Mouse (Mus musculus): ENCODE measurements around the gene Irf2bp1. TPM values are rescaled to one million over a fixed set of nuclear protein-coding genes. Genes with fewer than 3 reads are reported as not detected.

Gene Irf2bp1
- 39.4 TPM for polyA plus RNA-seq (2012; fragmentation: generic; extraction: Trizol)
- long read RNA-seq, experiment 1, transcript Irf2bp1-201 (1 exons, 2,734 nt): major isoform, 15 of 15 reads
- long read RNA-seq, experiment 1, partial matches to known transcripts: 0 of 15 reads
- long read RNA-seq, experiment 1, other reads (novel, unspliced or antisense): 0 of 15 reads
- long read RNA-seq, experiment 2, transcript Irf2bp1-201 (1 exons, 2,734 nt): major isoform, 70 of 70 reads
- long read RNA-seq, experiment 2, partial matches to known transcripts: 0 of 70 reads
- long read RNA-seq, experiment 2, other reads (novel, unspliced or antisense): 0 of 70 reads

GRCm38 (mm10) chr7:19003902-19004630, at the start of gene Irf2bp1:
Gene Irf2bp1 (plus strand): TSS chr7:19004044.
- Histone ChIP-seq H3K36me3 (ENCODE audit: control insufficient read depth, insufficient read depth) (peaks cover 4% of the 10 kb centered on the region), H3K4me3 (ENCODE audit: insufficient read depth, poor library complexity, severe bottlenecking) (peak within 1 kb of the TSS; percentile 45), H3K27me3 (ENCODE audit: control insufficient read depth, insufficient read depth, insufficient read length) (no peaks in the 10 kb centered on the region), H3ac (ENCODE audit: control insufficient read depth, insufficient read length, low read depth) (peak within 1 kb of the TSS; percentile 97), H3K79me2 (ENCODE audit: control insufficient read depth, insufficient read depth) (peaks cover 33% of the 10 kb centered on the region), H3K79me3 (ENCODE audit: low read depth) (peaks cover 18% of the 10 kb centered on the region)
- no peak for TF ChIP-seq MYOD1 (IDR thresholded peaks at IDR 0.05; ENCODE audit: control insufficient read depth, insufficient read length, low read depth)
- peak; percentile 58 for TF ChIP-seq MAX (IDR thresholded peaks at IDR 0.05)

DNA sequence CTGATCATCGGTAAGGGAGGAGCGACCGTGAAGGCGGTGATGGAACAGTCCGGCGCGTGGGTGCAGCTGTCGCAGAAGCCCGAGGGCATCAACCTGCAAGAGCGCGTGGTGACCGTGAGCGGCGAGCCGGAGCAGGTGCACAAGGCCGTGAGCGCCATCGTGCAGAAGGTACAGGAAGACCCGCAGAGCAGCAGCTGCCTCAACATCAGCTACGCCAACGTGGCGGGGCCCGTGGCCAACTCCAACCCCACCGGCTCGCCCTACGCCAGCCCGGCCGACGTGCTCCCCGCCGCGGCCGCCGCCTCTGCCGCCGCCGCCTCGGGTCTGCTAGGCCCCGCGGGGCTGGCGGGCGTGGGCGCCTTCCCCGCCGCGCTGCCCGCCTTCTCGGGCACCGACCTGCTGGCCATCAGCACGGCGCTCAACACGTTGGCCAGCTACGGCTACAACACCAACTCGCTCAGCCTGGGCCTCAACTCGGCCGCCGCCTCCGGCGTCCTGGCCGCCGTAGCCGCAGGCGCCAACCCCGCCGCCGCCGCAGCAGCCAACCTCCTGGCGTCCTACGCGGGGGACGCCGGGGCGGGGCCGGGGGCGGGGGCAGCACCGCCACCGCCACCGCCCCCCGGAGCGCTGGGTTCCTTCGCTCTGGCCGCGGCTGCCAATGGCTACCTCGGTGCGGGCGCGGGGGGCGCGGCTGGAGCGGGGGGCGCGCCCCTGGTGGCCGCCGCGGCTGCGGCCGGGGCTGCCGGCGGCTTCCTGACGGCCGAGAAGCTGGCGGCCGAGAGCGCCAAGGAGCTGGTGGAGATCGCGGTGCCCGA, 46.1 kb upstream of the Irf2bp1 start:
- H3ac ChIP-seq (ENCODE audit: control insufficient read depth, insufficient read length, low read depth): peak overlapping the region; percentile 75
- no peaks in the 10 kb centered on the region for H3K79me2 ChIP-seq (ENCODE audit: control insufficient read depth, insufficient read depth)
- H3K79me3 ChIP-seq (ENCODE audit: low read depth): no peaks in the 10 kb centered on the region
- H3K4me3 ChIP-seq (ENCODE audit: insufficient read depth, poor library complexity, severe bottlenecking): peak overlapping the region; percentile 30
- no peaks in the 10 kb centered on the region for H3K36me3 ChIP-seq (ENCODE audit: control insufficient read depth, insufficient read depth)
- TF ChIP-seq CTCF (IDR thresholded peaks at IDR 0.05; ENCODE audit: control insufficient read depth, insufficient read depth, insufficient read length): no peak
- peak; percentile 35 for TF ChIP-seq MYOD1 (IDR thresholded peaks at IDR 0.05; ENCODE audit: control insufficient read depth, insufficient read length, low read depth)
- H3K27me3 ChIP-seq (ENCODE audit: control insufficient read depth, insufficient read depth, insufficient read length): peaks cover 3% of the 10 kb centered on the region

- H3K79me3 ChIP-seq (ENCODE audit: low read depth): no peaks in the 10 kb centered on the region
Measured at GRCm38 (mm10) chr7:18958384-18958766, 45.5 kb upstream of the Irf2bp1 start.

DNA sequence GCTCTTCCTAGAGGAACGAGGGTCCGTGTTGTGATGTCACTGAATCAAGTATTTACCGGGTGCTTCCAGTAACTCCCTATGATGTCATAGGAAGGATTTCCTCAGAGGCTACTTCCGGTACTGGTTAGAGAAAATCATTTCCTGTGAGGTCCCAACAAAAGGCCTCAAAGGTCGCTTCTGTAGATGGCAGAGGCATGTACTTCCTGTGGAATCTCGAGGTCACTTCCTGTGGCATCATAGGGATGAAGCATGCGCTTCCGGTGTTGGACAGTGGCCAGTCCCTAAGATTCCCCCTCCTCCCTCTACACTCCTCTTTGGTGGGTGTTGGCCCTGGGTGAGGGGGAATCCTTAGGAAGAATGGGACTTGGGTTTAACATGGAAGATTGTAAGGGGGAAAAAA, 44.4 kb upstream of the Irf2bp1 start:
- peaks cover 19% of the 10 kb centered on the region for H3K27me3 ChIP-seq (ENCODE audit: control insufficient read depth, insufficient read depth, insufficient read length)
- no peak overlapping the region for H3K4me3 ChIP-seq (ENCODE audit: insufficient read depth, poor library complexity, severe bottlenecking)
- H3K79me3 ChIP-seq (ENCODE audit: low read depth): no peaks in the 10 kb centered on the region
- H3ac ChIP-seq (ENCODE audit: control insufficient read depth, insufficient read length, low read depth): no peak overlapping the region
- no peaks in the 10 kb centered on the region for H3K79me2 ChIP-seq (ENCODE audit: control insufficient read depth, insufficient read depth)
- no peaks in the 10 kb centered on the region for H3K36me3 ChIP-seq (ENCODE audit: control insufficient read depth, insufficient read depth)
- TF ChIP-seq CEBPB (IDR thresholded peaks at IDR 0.05; ENCODE audit: low read depth): no peak

More at GRCm38 (mm10) chr7:18958384-18958766, 45.5 kb upstream of the Irf2bp1 start:
- H3K36me3 ChIP-seq (ENCODE audit: control insufficient read depth, insufficient read depth): no peaks in the 10 kb centered on the region
- peak overlapping the region; percentile 30 for H3K4me3 ChIP-seq (ENCODE audit: insufficient read depth, poor library complexity, severe bottlenecking)
- no peaks in the 10 kb centered on the region for H3K79me2 ChIP-seq (ENCODE audit: control insufficient read depth, insufficient read depth)
- peaks cover 9% of the 10 kb centered on the region for H3K27me3 ChIP-seq (ENCODE audit: control insufficient read depth, insufficient read depth, insufficient read length)
- no peak for TF ChIP-seq FOSL1 (IDR thresholded peaks at IDR 0.05; ENCODE audit: insufficient read depth, low read length, poor library complexity, severe bottlenecking)
- no peak for TF ChIP-seq CEBPB (IDR thresholded peaks at IDR 0.05; ENCODE audit: low read depth)
- TF ChIP-seq MYOG (IDR thresholded peaks at IDR 0.05; ENCODE audit: control insufficient read depth, extremely low read depth, insufficient read length): no peak
- no peak for TF ChIP-seq MYOD1 (IDR thresholded peaks at IDR 0.05; ENCODE audit: control insufficient read depth, insufficient read length, low read depth)
- TF ChIP-seq USF1 (IDR thresholded peaks at IDR 0.05; ENCODE audit: low read depth): no peak
- no peak for TF ChIP-seq CTCF (IDR thresholded peaks at IDR 0.05; ENCODE audit: control insufficient read depth, insufficient read depth, insufficient read length)
- no peak for TF ChIP-seq MAX (IDR thresholded peaks at IDR 0.05)
- H3ac ChIP-seq (ENCODE audit: control insufficient read depth, insufficient read length, low read depth): peak overlapping the region; percentile 74

- Histone ChIP-seq H3K27me3 (ENCODE audit: control insufficient read depth, insufficient read depth, insufficient read length) (peaks cover 28% of the 10 kb centered on the region), H3K4me3 (ENCODE audit: insufficient read depth, poor library complexity, severe bottlenecking) (no peak overlapping the region), H3ac (ENCODE audit: control insufficient read depth, insufficient read length, low read depth) (no peak overlapping the region)
Measured at GRCm38 (mm10) chr7:18962171-18962792, 41.6 kb upstream of the Irf2bp1 start.

More at GRCm38 (mm10) chr7:18962171-18962792, 41.6 kb upstream of the Irf2bp1 start:
- Histone ChIP-seq H3K79me2 (ENCODE audit: control insufficient read depth, insufficient read depth) (no peaks in the 10 kb centered on the region), H3K79me3 (ENCODE audit: low read depth) (no peaks in the 10 kb centered on the region), H3K36me3 (ENCODE audit: control insufficient read depth, insufficient read depth) (no peaks in the 10 kb centered on the region)
- no peak for TF ChIP-seq MYOD1 (IDR thresholded peaks at IDR 0.05; ENCODE audit: control insufficient read depth, insufficient read length, low read depth)
- no peak for TF ChIP-seq FOSL1 (IDR thresholded peaks at IDR 0.05; ENCODE audit: insufficient read depth, low read length, poor library complexity, severe bottlenecking)
- no peak for TF ChIP-seq CTCF (IDR thresholded peaks at IDR 0.05; ENCODE audit: control insufficient read depth, insufficient read depth, insufficient read length)
- TF ChIP-seq MAX (IDR thresholded peaks at IDR 0.05): no peak
- TF ChIP-seq MYOG (IDR thresholded peaks at IDR 0.05; ENCODE audit: control insufficient read depth, extremely low read depth, insufficient read length): no peak
- TF ChIP-seq USF1 (IDR thresholded peaks at IDR 0.05; ENCODE audit: low read depth): no peak
